Mouse (Mus musculus): Measurements from ENCODE around the gene Btn1a1.

Gene Btn1a1

GRCm38 (mm10) chr13:23412630-23413521 is 52.8 kb downstream of the Btn1a1 start:
- no peak for DNase-seq

GRCm38 (mm10) chr13:23412211-23412629 is 53.5 kb downstream of the Btn1a1 start:
- no peak for DNase-seq

- no peak for DNase-seq
Measured at GRCm38 (mm10) chr13:23411311-23412210, 54.1 kb downstream of the Btn1a1 start.

- DNase-seq = no peak
Measured at GRCm38 (mm10) chr13:23410632-23411031, 55.1 kb downstream of the Btn1a1 start.
